Mouse (Mus musculus) heart, embryonic 11.5 days (tissue): ENCODE results near the gene Slc15a3. TPM values are rescaled to one million over a fixed set of nuclear protein-coding genes. Genes with fewer than 3 reads are reported as not detected.

Source experiments
- ATAC-seq: fragments of 200-750 bp; cut with Nextera tagmentation; replicated peaks from 2 replicates; pipeline ENCODE4 v1.8.0; 2017; ENCODE audit warnings: moderate library complexity; ENCODE audit not compliant: insufficient number of reproducible peaks, low FRiP score, low TSS enrichment
- H3K27ac ChIP-seq: fragments of 300-500 bp; sonication (generic); 2 replicates; pipeline ENCODE4 v1.5.1; 2014; ENCODE audit warnings: mild to moderate bottlenecking, low read depth, low read length
- H3K27me3 ChIP-seq: fragments of 300-500 bp; sonication (generic); 2 replicates; pipeline ENCODE4 v1.6.1; 2014; ENCODE audit warnings: mild to moderate bottlenecking, low read length, mixed read lengths; ENCODE audit not compliant: control insufficient read depth, insufficient read depth
- H3K36me3 ChIP-seq: fragments of 300-500 bp; sonication (generic); 2 replicates; pipeline ENCODE4 v1.6.1; 2014; ENCODE audit warnings: mild to moderate bottlenecking, low read length, moderate library complexity, mixed read lengths; ENCODE audit not compliant: control insufficient read depth, insufficient read depth
- H3K4me1 ChIP-seq: fragments of 300-500 bp; sonication (generic); 2 replicates; pipeline ENCODE4 v1.6.1; 2014; ENCODE audit warnings: low read length; ENCODE audit not compliant: control insufficient read depth, insufficient read depth
- H3K4me2 ChIP-seq: fragments of 300-500 bp; sonication (generic); 2 replicates; pipeline ENCODE4 v1.6.1; 2014; ENCODE audit warnings: mild to moderate bottlenecking, moderate library complexity
- H3K4me3 ChIP-seq: fragments of 300-500 bp; sonication (generic); 2 replicates; pipeline ENCODE4 v1.5.1; 2014; ENCODE audit warnings: low read depth, low read length
- H3K9ac ChIP-seq: fragments of 300-500 bp; sonication (generic); 2 replicates; pipeline ENCODE4 v1.6.1; 2014; ENCODE audit warnings: mild to moderate bottlenecking, low read depth, low read length, moderate library complexity
- H3K9me3 ChIP-seq: fragments of 300-500 bp; sonication (generic); replicated peaks from 2 replicates; pipeline ENCODE4 v1.6.1; 2016; ENCODE audit warnings: low read length; ENCODE audit not compliant: control insufficient read depth
- WGBS: fragments of 180-500 bp; shearing (Covaris S2); extraction: QIAGEN DNeasy Blood & Tissue Kit; methylation state at CpG from one replicate; pipeline ENCODE4 v1.1.7; 2014; ENCODE audit not compliant: insufficient replicate concordance; 5-methylcytosine and 5-hydroxymethylcytosine counted together
- polyA plus RNA-seq: library from polyadenylated mRNA; unstranded; fragments of >200 nt; fragmentation: Nextera tagmentation; extraction: Ambion mirVana; gene quantifications from 2 replicates; pipeline ENCODE4 v1.2.1, GENCODE M21; 2014

The Slc15a3 gene
- polyA plus RNA-seq, 1 experiment from 2014 or later, result 0.19 TPM

- ATAC-seq, result no peak
- Histone ChIP-seq H3K9me3 (no peaks in the 10 kb centered on the region), H3K4me3 (no peak overlapping the region), H3K4me2 (no peak overlapping the region), H3K27ac (no peak overlapping the region), H3K9ac (no peak overlapping the region), H3K4me1 (no peaks in the 10 kb centered on the region), H3K27me3 (peaks cover 4% of the 10 kb centered on the region; the same call in 1 of the 2 replicates), H3K36me3 (no peaks in the 10 kb centered on the region)
- 80% methylated on average over 3 of the region's 3 CpGs for WGBS
Measured at GRCm38 (mm10) chr19:10845454-10845853, 5.9 kb downstream of the Slc15a3 start.

- no peak overlapping the region for H3K4me2 ChIP-seq
Measured at GRCm38 (mm10) chr19:10846150-10846549, 6.6 kb downstream of the Slc15a3 start.

GRCm38 (mm10) chr19:10847311-10848087 is 8.0 kb downstream of the Slc15a3 start:
- Histone ChIP-seq H3K36me3 (no peaks in the 10 kb centered on the region), H3K4me2 (no peak overlapping the region), H3K9me3 (no peaks in the 10 kb centered on the region), H3K9ac (no peak overlapping the region), H3K4me3 (no peak overlapping the region), H3K27me3 (peaks cover 4% of the 10 kb centered on the region; the same call in 1 of the 2 replicates), H3K4me1 (no peaks in the 10 kb centered on the region), H3K27ac (no peak overlapping the region)
- 54% methylated on average over 3 of the region's 3 CpGs for WGBS
- no peak for ATAC-seq

More at GRCm38 (mm10) chr19:10846150-10846549, 6.6 kb downstream of the Slc15a3 start:
- Histone ChIP-seq H3K27ac (no peak overlapping the region), H3K36me3 (no peaks in the 10 kb centered on the region), H3K9ac (no peak overlapping the region), H3K27me3 (peaks cover 4% of the 10 kb centered on the region; the same call in 1 of the 2 replicates), H3K9me3 (no peaks in the 10 kb centered on the region), H3K4me3 (no peak overlapping the region), H3K4me1 (no peaks in the 10 kb centered on the region)
- 62% methylated on average over 7 of the region's 7 CpGs for WGBS
- no peak for ATAC-seq

GRCm38 (mm10) chr19:10855422-10855821 is 15.9 kb downstream of the Slc15a3 start:
- H3K4me2 ChIP-seq, result no peak overlapping the region
- WGBS, result 73% methylated on average over 3 of the region's 3 CpGs
- H3K9ac ChIP-seq, result no peak overlapping the region
- H3K36me3 ChIP-seq, result peaks cover 22% of the 10 kb centered on the region
- H3K27ac ChIP-seq, result no peak overlapping the region
- ATAC-seq, result no peak
- H3K4me1 ChIP-seq, result no peaks in the 10 kb centered on the region; the same call in 1 of the 2 replicates
- no peaks in the 10 kb centered on the region for H3K9me3 ChIP-seq
- H3K4me3 ChIP-seq, result no peak overlapping the region
- H3K27me3 ChIP-seq, result no peaks in the 10 kb centered on the region

GRCm38 (mm10) chr19:10856520-10856919 is 17.0 kb downstream of the Slc15a3 start:
- Histone ChIP-seq H3K36me3 (peaks cover 26% of the 10 kb centered on the region), H3K4me1 (no peaks in the 10 kb centered on the region; the same call in 1 of the 2 replicates), H3K27me3 (no peaks in the 10 kb centered on the region), H3K27ac (no peak overlapping the region), H3K9ac (no peak overlapping the region), H3K9me3 (no peaks in the 10 kb centered on the region), H3K4me3 (no peak overlapping the region), H3K4me2 (no peak overlapping the region)
- 44% methylated on average over 2 of the region's 2 CpGs for WGBS
- no peak for ATAC-seq

- Histone ChIP-seq H3K4me1 (no peaks in the 10 kb centered on the region; the same call in 1 of the 2 replicates), H3K4me2 (no peak overlapping the region), H3K9me3 (no peaks in the 10 kb centered on the region), H3K27me3 (no peaks in the 10 kb centered on the region), H3K36me3 (peaks cover 51% of the 10 kb centered on the region), H3K4me3 (no peak overlapping the region), H3K27ac (no peak overlapping the region), H3K9ac (no peak overlapping the region)
- 36% methylated on average over 22 of the region's 22 CpGs for WGBS
- ATAC-seq, result no peak
Measured at GRCm38 (mm10) chr19:10860072-10860497, 20.6 kb downstream of the Slc15a3 start.

GRCm38 (mm10) chr19:10866351-10866750 is 26.8 kb downstream of the Slc15a3 start:
- Histone ChIP-seq H3K4me3 (no peak overlapping the region), H3K4me2 (no peak overlapping the region), H3K9me3 (no peaks in the 10 kb centered on the region), H3K27me3 (no peaks in the 10 kb centered on the region), H3K4me1 (peaks cover 15% of the 10 kb centered on the region), H3K27ac (no peak overlapping the region), H3K9ac (no peak overlapping the region), H3K36me3 (peaks cover 43% of the 10 kb centered on the region)
- ATAC-seq, result no peak
- 87% methylated on average over 13 of the region's 13 CpGs for WGBS

GRCm38 (mm10) chr19:10867946-10868622 is 28.6 kb downstream of the Slc15a3 start:
- 35% methylated on average over 5 of the region's 5 CpGs for WGBS
- no peak overlapping the region for H3K27ac ChIP-seq
- peak overlapping the region; percentile 80 for H3K4me2 ChIP-seq

More at GRCm38 (mm10) chr19:10867946-10868622, 28.6 kb downstream of the Slc15a3 start:
- ATAC-seq, result no peak
- Histone ChIP-seq H3K9ac (peak overlapping the region; percentile 87), H3K36me3 (peaks cover 44% of the 10 kb centered on the region), H3K4me1 (peaks cover 15% of the 10 kb centered on the region), H3K4me3 (peak overlapping the region; percentile 70), H3K27me3 (no peaks in the 10 kb centered on the region), H3K9me3 (no peaks in the 10 kb centered on the region)
